In genomic region chr3:107469059-107469458, GRCm38 (mm10) we compare ENCODE assay signal across 25 mouse cellular contexts. TPM values are rescaled to one million over a fixed set of nuclear protein-coding genes. Genes with fewer than 3 reads are reported as not detected.
A peak's percentile ranks its signal among the peaks of the same experiment; 100 is the strongest.
DNase-seq lines count a peak whose midpoint lies in the region; ATAC-seq lines count a peak whose summit lies in the region.
"Had no signal": no experiment of that assay in that cellular context is flagged by ENCODE, and none has a peak within 500 bp of the region (broad histone marks: within the 10 kb centered on the region; RNA-seq: fewer than 3 reads in every experiment).

No protein-coding gene starts in this region.

- H3K4me2 ChIP-seq in embryonic facial prominence, embryonic 14.5 days (ENCODE audit: low read depth, low read length) = no peak overlapping the region
- H3K4me2 ChIP-seq in midbrain, embryonic 15.5 days = no peak overlapping the region
- H3K4me2 ChIP-seq: embryonic facial prominence, embryonic 15.5 days; hindbrain, embryonic 12.5 days had no signal

- 62% methylated on average over 4 of the region's 4 CpGs for WGBS in embryonic facial prominence, embryonic 14.5 days
- 77% methylated on average over 4 of the region's 4 CpGs for WGBS in embryonic facial prominence, embryonic 10.5 days
- 79% methylated on average over 4 of the region's 4 CpGs for WGBS in midbrain, embryonic 15.5 days

- H3K4me3 ChIP-seq in embryonic facial prominence, embryonic 14.5 days (ENCODE audit: low read depth, low read length) = no peak overlapping the region
- H3K4me3 ChIP-seq in embryonic facial prominence, embryonic 10.5 days = no peak overlapping the region
- no peak overlapping the region for H3K4me3 ChIP-seq in midbrain, embryonic 15.5 days
- H3K4me3 ChIP-seq: embryonic facial prominence, embryonic 15.5 days; erythroblast, embryonic 14.5 days; forebrain, embryonic 10.5 days; heart, embryonic 10.5 days; hindbrain, embryonic 12.5 days had no signal

- no peaks in the 10 kb centered on the region for H3K36me3 ChIP-seq in embryonic facial prominence, embryonic 14.5 days (ENCODE audit: control insufficient read depth, insufficient read depth, low read length)
- no peaks in the 10 kb centered on the region for H3K36me3 ChIP-seq in embryonic facial prominence, embryonic 10.5 days (replicated peaks)
- H3K36me3 ChIP-seq in midbrain, embryonic 15.5 days (replicated peaks) = no peaks in the 10 kb centered on the region
- H3K36me3 ChIP-seq: embryonic facial prominence, embryonic 15.5 days; forebrain, embryonic 10.5 days; G1E; heart, embryonic 10.5 days; hindbrain, embryonic 12.5 days had no signal

- no peaks in the 10 kb centered on the region for H3K9me3 ChIP-seq in embryonic facial prominence, embryonic 14.5 days (ENCODE audit: control insufficient read depth, low read length)
- no peaks in the 10 kb centered on the region for H3K9me3 ChIP-seq in embryonic facial prominence, embryonic 10.5 days
- H3K9me3 ChIP-seq in midbrain, embryonic 15.5 days = no peaks in the 10 kb centered on the region
- H3K9me3 ChIP-seq: embryonic facial prominence, embryonic 15.5 days; forebrain, embryonic 10.5 days; G1E; heart, embryonic 10.5 days; hindbrain, embryonic 12.5 days had no signal

- peak; percentile 6; the same call in 1 of the 2 replicates for ATAC-seq in embryonic facial prominence, embryonic 14.5 days (ENCODE audit: low read depth)
- no peak for ATAC-seq in midbrain, embryonic 15.5 days (replicated peaks)
- ATAC-seq: CD4-positive, CD25-positive, alpha-beta regulatory T cell, adult 4 months; forebrain, embryonic 14.5 days; hindbrain, embryonic 16.5 days had no signal

- H3K9ac ChIP-seq in embryonic facial prominence, embryonic 14.5 days (ENCODE audit: low read depth, low read length) = no peak overlapping the region
- no peak overlapping the region for H3K9ac ChIP-seq in midbrain, embryonic 15.5 days
- H3K9ac ChIP-seq: embryonic facial prominence, embryonic 15.5 days; hindbrain, embryonic 12.5 days had no signal

- no peaks in the 10 kb centered on the region for H3K4me1 ChIP-seq in embryonic facial prominence, embryonic 14.5 days (ENCODE audit: control insufficient read depth, insufficient read depth, low read length)
- H3K4me1 ChIP-seq in embryonic facial prominence, embryonic 10.5 days = peaks cover 4% of the 10 kb centered on the region; the same call in 1 of the 2 replicates
- peaks cover 4% of the 10 kb centered on the region; the same call in 1 of the 2 replicates for H3K4me1 ChIP-seq in midbrain, embryonic 15.5 days
- H3K4me1 ChIP-seq: embryonic facial prominence, embryonic 15.5 days; heart, embryonic 10.5 days had no signal

- intact Hi-C loops in left cerebral cortex, postnatal 25 days (cut with DNase I) = loop anchor here (2.0 kb wide), 1 partner anchor 194 kb away; no protein-coding TSS in a partner anchor

- 0 out of 2 replicates have a peak, but pooled peaks cover 7% of the 10 kb centered on the region for H3K27me3 ChIP-seq in embryonic facial prominence, embryonic 14.5 days (replicated peaks; ENCODE audit: control insufficient read depth, insufficient read depth, low read length)
- peaks cover 46% of the 10 kb centered on the region for H3K27me3 ChIP-seq in embryonic facial prominence, embryonic 10.5 days (replicated peaks; ENCODE audit: low read depth, poor library complexity, severe bottlenecking)
- H3K27me3 ChIP-seq in midbrain, embryonic 15.5 days (replicated peaks) = peaks cover 10% of the 10 kb centered on the region; the same call in 1 of the 2 replicates

- no peak for DNase-seq in embryonic facial prominence, embryonic 14.5 days (ENCODE audit: low spot score)
- DNase-seq in embryonic facial prominence, embryonic 10.5 days (ENCODE audit: low spot score) = no peak
- DNase-seq in left cerebral cortex, postnatal 25 days (ENCODE audit: low spot score in 2 of 2) = peak; percentile 45 to 81
- DNase-seq in left cerebral cortex, adult 8-10 months (ENCODE audit: low spot score in 2 of 2) = no peak
- DNase-seq in brain, adult 2 months (ENCODE audit: low read depth, low spot score) = peak; percentile 72
- peak; percentile 70 for DNase-seq in telencephalon, adult 2 months (ENCODE audit: low read depth, low spot score)
- DNase-seq: adrenal gland, adult 8-10 months; B cell, adult 2 months; cerebellum, adult 11-12 months; cerebellum, adult 9-10 months; cerebellum, postnatal 25 days; gastrocnemius, postnatal 10 days; heart, adult 18-20 months; heart, postnatal 10 days; heart, postnatal 4 days had no signal

- H3K27ac ChIP-seq in embryonic facial prominence, embryonic 14.5 days (replicated peaks; ENCODE audit: low read depth, low read length) = no peak overlapping the region
- H3K27ac ChIP-seq in embryonic facial prominence, embryonic 10.5 days (replicated peaks) = no peak overlapping the region
- no peak overlapping the region for H3K27ac ChIP-seq in midbrain, embryonic 15.5 days
- H3K27ac ChIP-seq: embryonic facial prominence, embryonic 15.5 days; forebrain, embryonic 10.5 days; heart, embryonic 10.5 days; hindbrain, embryonic 12.5 days had no signal

RNA-seq across cellular contexts. Expression of gene Kcnc4, which starts 9.7 kb away (rescaled TPM):
- polyA plus RNA-seq in embryonic facial prominence, embryonic 14.5 days (2014; fragmentation: Nextera tagmentation; extraction: Ambion mirVana) = 0.94 and 1.3 TPM in 2 replicates
- polyA plus RNA-seq in embryonic facial prominence, embryonic 10.5 days (2016; fragmentation: Nextera tagmentation; extraction: Ambion mirVana) = 0.32 and 0.33 TPM in 2 replicates
- 10 to 100 TPM; 62.5 to 66.4 TPM for total RNA-seq in left cerebral cortex, postnatal 25 days (2021)
- 10 to 100 TPM; 59.7 to 66.2 (median 61.6) TPM for total RNA-seq in left cerebral cortex, adult 8-10 months (2022)
- polyA plus RNA-seq in midbrain, embryonic 15.5 days (2015; fragmentation: Nextera tagmentation; extraction: Ambion mirVana) = 8.8 and 9.1 TPM in 2 replicates
- polyA plus RNA-seq: CD4-positive, CD25-positive, alpha-beta regulatory T cell, adult 4 months; erythroblast, embryonic 14.5 days; forebrain, embryonic 10.5 days; G1E had no signal

RNA-seq across cellular contexts. Expression of gene Slc6a17, which starts 48.8 kb away (rescaled TPM):
- 4.8 and 4.9 TPM in 2 replicates for polyA plus RNA-seq in embryonic facial prominence, embryonic 14.5 days (2014; fragmentation: Nextera tagmentation; extraction: Ambion mirVana)
- 2.2 and 4.9 TPM in 2 replicates for polyA plus RNA-seq in embryonic facial prominence, embryonic 10.5 days (2016; fragmentation: Nextera tagmentation; extraction: Ambion mirVana)
- total RNA-seq in left cerebral cortex, postnatal 25 days (2021) = 100 to 1,000 TPM; 396 to 412 TPM
- total RNA-seq in left cerebral cortex, adult 8-10 months (2022) = 100 to 1,000 TPM; 328 to 391 (median 344) TPM
- polyA plus RNA-seq in midbrain, embryonic 15.5 days (2015; fragmentation: Nextera tagmentation; extraction: Ambion mirVana) = 16.6 and 19.2 TPM in 2 replicates
- polyA plus RNA-seq: CD4-positive, CD25-positive, alpha-beta regulatory T cell, adult 4 months; erythroblast, embryonic 14.5 days; G1E had no signal

Comparison
In these comparisons a context has a peak if more than half of its experiments do, and no peak if none do; other contexts are left out.
1. DNase-seq: peak in left cerebral cortex, postnatal 25 days (2 of 2), brain, adult 2 months (single experiment) and telencephalon, adult 2 months (single experiment); none in embryonic facial prominence, embryonic 14.5 days (single experiment), embryonic facial prominence, embryonic 10.5 days (single experiment) and left cerebral cortex, adult 8-10 months (0 of 2).